In the genomic region with DNA sequence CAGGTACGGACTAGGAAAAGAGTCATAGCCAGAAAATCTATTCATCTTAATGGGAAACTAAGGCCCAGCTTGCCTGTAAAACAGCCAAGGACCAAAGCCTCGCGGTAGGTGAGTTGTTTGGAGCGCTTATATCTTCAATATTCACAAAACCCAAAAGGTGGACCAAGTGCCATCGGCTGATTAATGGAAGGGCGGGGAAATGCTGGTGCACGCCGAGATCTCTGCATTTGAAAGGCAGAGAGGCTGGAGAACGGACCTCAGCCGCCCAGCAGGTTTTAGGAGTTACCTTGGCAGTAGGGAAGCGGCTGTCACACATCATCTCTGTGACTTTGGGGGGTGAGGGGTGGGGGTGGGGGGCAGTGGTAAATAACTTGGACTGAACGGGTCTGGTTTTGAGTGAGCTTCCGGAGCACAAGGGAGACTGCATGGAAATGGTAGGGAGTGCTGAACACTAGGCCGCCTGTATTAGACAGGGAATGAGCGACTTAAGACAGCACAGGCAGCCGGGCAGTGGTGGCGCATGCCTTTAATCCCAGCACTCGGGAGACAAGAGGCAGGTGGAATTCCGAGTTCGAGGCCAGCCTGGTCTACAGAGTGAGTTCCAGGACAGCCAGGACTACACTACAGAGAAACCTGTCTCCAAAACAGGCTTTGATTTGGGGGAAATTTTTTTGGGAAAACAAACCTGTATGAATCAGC, we compare ENCODE assay signal across 8 mouse cellular contexts. TPM values are rescaled to one million over a fixed set of nuclear protein-coding genes. Genes with fewer than 3 reads are reported as not detected.
DNase-seq lines count a peak whose midpoint lies in the region; ATAC-seq and TF ChIP-seq lines count a peak whose summit lies in the region.

No protein-coding gene starts in this region.

- DNase-seq in adrenal gland, postnatal 14 days, result peak; percentile 31
- DNase-seq in adrenal gland, postnatal 4 days (ENCODE audit: low spot score in 2 of 2), result no peak
- DNase-seq in thymus, adult 2 months, result no peak
- DNase-seq in thymus, postnatal 36 days, result no peak
- DNase-seq in natural killer cell, adult 2 months (ENCODE audit: low spot score in 2 of 2), result no peak
- no peak for DNase-seq in left cerebral cortex, postnatal 4 days

- TF ChIP-seq POLR2A in thymus, adult 2 months (IDR thresholded peaks at IDR 0.05; ENCODE audit: control insufficient read depth, extremely low read depth, insufficient read depth, low read length, poor library complexity), result no peak

- no peaks in the 10 kb centered on the region for H3K27me3 ChIP-seq in thymus, adult 2 months (ENCODE audit: control insufficient read depth, insufficient read depth, low read length)
- H3K27me3 ChIP-seq in limb, embryonic 13.5 days, result no peaks in the 10 kb centered on the region
- no peaks in the 10 kb centered on the region for H3K27me3 ChIP-seq in stomach, embryonic 16.5 days (ENCODE audit: control insufficient read depth, insufficient read depth, low read length)

- peak overlapping the region; percentile 82 for H3K9ac ChIP-seq in limb, embryonic 13.5 days
- H3K9ac ChIP-seq in stomach, embryonic 16.5 days (ENCODE audit: low read length), result peak overlapping the region; percentile 87

- peak overlapping the region; percentile 96 for H3K4me3 ChIP-seq in thymus, adult 2 months (ENCODE audit: control insufficient read depth, insufficient read depth, low read length)
- peak overlapping the region; percentile 78 for H3K4me3 ChIP-seq in limb, embryonic 13.5 days
- peak overlapping the region; percentile 80 for H3K4me3 ChIP-seq in stomach, embryonic 16.5 days (replicated peaks; ENCODE audit: low read length)

- ATAC-seq in limb, embryonic 13.5 days (ENCODE audit: low FRiP score, low read depth), result no peak
- ATAC-seq in stomach, embryonic 16.5 days (ENCODE audit: insufficient read depth, low FRiP score), result no peak

- TF ChIP-seq CTCF in thymus, adult 2 months (IDR thresholded peaks at IDR 0.05; ENCODE audit: borderline replicate concordance, control insufficient read depth, extremely low read depth, insufficient read depth, low read length, poor library complexity), result no peak

- H3K9me3 ChIP-seq in limb, embryonic 13.5 days, result no peaks in the 10 kb centered on the region
- no peaks in the 10 kb centered on the region for H3K9me3 ChIP-seq in stomach, embryonic 16.5 days (replicated peaks; ENCODE audit: control insufficient read depth, low read length)

- H3K36me3 ChIP-seq in thymus, adult 2 months (ENCODE audit: control insufficient read depth, insufficient read depth, low read length), result peaks cover 22% of the 10 kb centered on the region
- H3K36me3 ChIP-seq in limb, embryonic 13.5 days, result peaks cover 56% of the 10 kb centered on the region
- H3K36me3 ChIP-seq in stomach, embryonic 16.5 days (ENCODE audit: control insufficient read depth, insufficient read depth, low read length), result 0 out of 2 replicates have a peak, but pooled peaks cover 7% of the 10 kb centered on the region

- H3K4me1 ChIP-seq in thymus, adult 2 months (replicated peaks; ENCODE audit: control insufficient read depth, insufficient read depth, low read length), result peaks cover 19% of the 10 kb centered on the region
- H3K4me1 ChIP-seq in limb, embryonic 13.5 days, result peaks cover 20% of the 10 kb centered on the region
- H3K4me1 ChIP-seq in stomach, embryonic 16.5 days (ENCODE audit: control insufficient read depth, insufficient read depth, low read length), result peaks cover 18% of the 10 kb centered on the region

- intact Hi-C loops in left cerebral cortex, postnatal 4 days (cut with DNase I), result loop anchor here (5.0 kb wide), 1 partner anchor 36 kb away; the partner anchor contains the start of gene Orai2

- peak overlapping the region; percentile 86 for H3K4me2 ChIP-seq in limb, embryonic 13.5 days (replicated peaks)
- peak overlapping the region; percentile 68 for H3K4me2 ChIP-seq in stomach, embryonic 16.5 days (ENCODE audit: low read depth, low read length)

- 5% methylated on average over 20 of the region's 20 CpGs for WGBS in thymus, adult 2 months
- WGBS in limb, embryonic 13.5 days, result 10% methylated on average over 20 of the region's 20 CpGs
- WGBS in stomach, embryonic 16.5 days, result 4% methylated on average over 20 of the region's 20 CpGs

- H3K27ac ChIP-seq in thymus, adult 2 months (ENCODE audit: control insufficient read depth, insufficient read depth, low read length), result peak overlapping the region; percentile 78
- H3K27ac ChIP-seq in limb, embryonic 13.5 days, result peak overlapping the region; percentile 15; the same call in 1 of the 2 replicates
- peak overlapping the region; percentile 82 for H3K27ac ChIP-seq in stomach, embryonic 16.5 days (ENCODE audit: low read length)

RNA-seq across cellular contexts. Expression of gene Alkbh4, which starts 0.5 kb away (rescaled TPM):
- 7.2 and 9.8 TPM in 2 replicates for total RNA-seq in adrenal gland, postnatal 14 days (2021)
- total RNA-seq in adrenal gland, postnatal 4 days (2021), result 10 to 100 TPM; 10.2 to 11.5 TPM
- 54.2 and 55.2 TPM in 2 replicates for polyA plus RNA-seq in thymus, adult 2 months (2012; rRNA removed)
- 28.0 and 29.7 TPM in 2 replicates for polyA plus RNA-seq in limb, embryonic 13.5 days (2015; fragmentation: Nextera tagmentation; extraction: Ambion mirVana)
- 15.5 and 18.0 TPM in 2 replicates for polyA plus RNA-seq in stomach, embryonic 16.5 days (2015; fragmentation: Nextera tagmentation; extraction: Ambion mirVana)
- total RNA-seq in left cerebral cortex, postnatal 4 days (2021), result 10 to 100 TPM; 10.7 to 12.8 TPM

RNA-seq across cellular contexts. Expression of gene Lrwd1, which starts 0.6 kb away (rescaled TPM):
- 11.2 and 15.5 TPM in 2 replicates for total RNA-seq in adrenal gland, postnatal 14 days (2021)
- total RNA-seq in adrenal gland, postnatal 4 days (2021), result 10 to 100 TPM; 17.6 to 21.0 TPM
- polyA plus RNA-seq in thymus, adult 2 months (2012; rRNA removed), result 136 and 138 TPM in 2 replicates
- 44.6 and 45.4 TPM in 2 replicates for polyA plus RNA-seq in limb, embryonic 13.5 days (2015; fragmentation: Nextera tagmentation; extraction: Ambion mirVana)
- polyA plus RNA-seq in stomach, embryonic 16.5 days (2015; fragmentation: Nextera tagmentation; extraction: Ambion mirVana), result 25.0 and 26.3 TPM in 2 replicates
- total RNA-seq in left cerebral cortex, postnatal 4 days (2021), result 10 to 100 TPM; 22.1 to 22.5 TPM

RNA-seq across cellular contexts. Expression of gene Polr2j, which starts 20.0 kb away (rescaled TPM):
- 82.7 and 86.4 TPM in 2 replicates for total RNA-seq in adrenal gland, postnatal 14 days (2021)
- total RNA-seq in adrenal gland, postnatal 4 days (2021), result 10 to 100 TPM; 94.6 to 96.8 TPM
- 81.9 and 89.4 TPM in 2 replicates for polyA plus RNA-seq in thymus, adult 2 months (2012; rRNA removed)
- 233 and 254 TPM in 2 replicates for polyA plus RNA-seq in limb, embryonic 13.5 days (2015; fragmentation: Nextera tagmentation; extraction: Ambion mirVana)
- polyA plus RNA-seq in stomach, embryonic 16.5 days (2015; fragmentation: Nextera tagmentation; extraction: Ambion mirVana), result 198 and 202 TPM in 2 replicates
- total RNA-seq in left cerebral cortex, postnatal 4 days (2021), result 10 to 100 TPM; 88.0 to 92.4 TPM

RNA-seq across cellular contexts. Expression of gene Orai2, which starts 34.1 kb away (rescaled TPM):
- 2.6 and 12.4 TPM in 2 replicates for total RNA-seq in adrenal gland, postnatal 14 days (2021)
- 1 to 10 TPM; 6.5 to 7.3 TPM for total RNA-seq in adrenal gland, postnatal 4 days (2021)
- 276 and 292 TPM in 2 replicates for polyA plus RNA-seq in thymus, adult 2 months (2012; rRNA removed)
- 11.1 and 11.9 TPM in 2 replicates for polyA plus RNA-seq in limb, embryonic 13.5 days (2015; fragmentation: Nextera tagmentation; extraction: Ambion mirVana)
- polyA plus RNA-seq in stomach, embryonic 16.5 days (2015; fragmentation: Nextera tagmentation; extraction: Ambion mirVana), result 8.4 and 8.6 TPM in 2 replicates
- total RNA-seq in left cerebral cortex, postnatal 4 days (2021), result 10 to 100 TPM; 56.5 to 58.2 TPM

RNA-seq across cellular contexts. Expression of gene Rasa4, which starts 52.7 kb away (rescaled TPM):
- total RNA-seq in adrenal gland, postnatal 14 days (2021), result 9.1 and 13.8 TPM in 2 replicates
- 10 to 100 TPM; 15.2 to 19.6 TPM for total RNA-seq in adrenal gland, postnatal 4 days (2021)
- polyA plus RNA-seq in thymus, adult 2 months (2012; rRNA removed), result 30.9 and 37.5 TPM in 2 replicates
- 17.0 and 18.5 TPM in 2 replicates for polyA plus RNA-seq in limb, embryonic 13.5 days (2015; fragmentation: Nextera tagmentation; extraction: Ambion mirVana)
- 9.6 and 9.7 TPM in 2 replicates for polyA plus RNA-seq in stomach, embryonic 16.5 days (2015; fragmentation: Nextera tagmentation; extraction: Ambion mirVana)
- total RNA-seq in left cerebral cortex, postnatal 4 days (2021), result 10 to 100 TPM in 1 of 2 experiments, 1 to 10 TPM in 1; 10.0 to 13.1 TPM

Comparison
In these comparisons a context has a peak if more than half of its experiments do, and no peak if none do; other contexts are left out.
1. H3K27ac ChIP-seq: peak in every context shown above with its lines; median percentile 82 in stomach, embryonic 16.5 days; 78 in thymus, adult 2 months; 15 in limb, embryonic 13.5 days.